Mouse (Mus musculus): ENCODE results near the gene Tnik. TPM values are rescaled to one million over a fixed set of nuclear protein-coding genes. Genes with fewer than 3 reads are reported as not detected.

Gene Tnik
- total RNA-seq, 2 experiments from 2014 or later = 172 to 173 TPM

GRCm38 (mm10) chr3:28591345-28591744, 328.3 kb downstream of the Tnik start:
- DNase-seq (ENCODE audit: low spot score in 2 of 2) = no peak

- no peak for DNase-seq (ENCODE audit: low spot score in 2 of 2)
These were observed 330.9 kb downstream of the Tnik start for GRCm38 (mm10) chr3:28593922-28594321.

- DNase-seq (ENCODE audit: low spot score in 2 of 2) = no peak
These were observed 336.5 kb downstream of the Tnik start for GRCm38 (mm10) chr3:28599476-28599875.

- DNase-seq (ENCODE audit: low spot score in 2 of 2) = no peak
These were observed 343.7 kb downstream of the Tnik start for GRCm38 (mm10) chr3:28606741-28607140.

DNA sequence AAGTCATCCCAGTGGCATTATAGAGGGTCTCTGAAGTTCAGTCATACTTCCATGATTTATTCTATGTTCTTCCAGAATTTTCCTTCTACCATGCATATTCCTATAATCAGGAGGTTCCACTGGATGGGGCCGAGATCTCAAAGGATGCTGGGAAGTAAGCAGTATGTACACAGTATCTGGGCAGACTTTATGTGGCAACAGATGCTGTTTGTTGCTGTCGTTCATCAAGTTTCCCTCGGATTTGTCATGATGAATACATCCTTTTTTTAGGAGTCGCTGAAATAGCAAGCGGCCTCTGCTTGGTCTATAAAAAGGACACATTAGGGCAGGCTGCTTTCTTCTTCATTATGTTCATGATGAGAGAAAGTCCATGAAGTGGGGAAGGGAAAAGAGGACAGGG, 349.3 kb downstream of the Tnik start:
- peak; percentile 25 to 29 for DNase-seq (ENCODE audit: low spot score in 2 of 2)

DNA sequence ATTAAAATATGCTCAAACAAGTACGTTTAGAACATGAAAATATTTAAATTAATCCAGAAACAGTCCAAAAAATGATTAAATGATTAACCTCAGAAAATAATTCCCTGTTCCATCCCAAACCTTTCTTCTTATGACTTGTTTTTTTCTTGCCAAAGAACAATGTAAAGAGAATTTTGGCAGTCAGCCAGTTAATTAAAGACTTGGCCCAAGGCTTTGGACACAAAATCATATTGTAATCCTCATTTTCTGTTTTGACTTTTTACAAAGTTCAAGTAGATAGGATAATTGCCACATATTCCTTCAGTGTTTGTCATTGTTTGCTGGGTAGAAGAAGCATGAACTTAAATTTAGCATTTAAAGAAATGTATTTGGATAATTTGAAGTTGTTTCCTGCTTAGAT, 353.4 kb downstream of the Tnik start:
- DNase-seq (ENCODE audit: low spot score in 2 of 2) = no peak

DNA sequence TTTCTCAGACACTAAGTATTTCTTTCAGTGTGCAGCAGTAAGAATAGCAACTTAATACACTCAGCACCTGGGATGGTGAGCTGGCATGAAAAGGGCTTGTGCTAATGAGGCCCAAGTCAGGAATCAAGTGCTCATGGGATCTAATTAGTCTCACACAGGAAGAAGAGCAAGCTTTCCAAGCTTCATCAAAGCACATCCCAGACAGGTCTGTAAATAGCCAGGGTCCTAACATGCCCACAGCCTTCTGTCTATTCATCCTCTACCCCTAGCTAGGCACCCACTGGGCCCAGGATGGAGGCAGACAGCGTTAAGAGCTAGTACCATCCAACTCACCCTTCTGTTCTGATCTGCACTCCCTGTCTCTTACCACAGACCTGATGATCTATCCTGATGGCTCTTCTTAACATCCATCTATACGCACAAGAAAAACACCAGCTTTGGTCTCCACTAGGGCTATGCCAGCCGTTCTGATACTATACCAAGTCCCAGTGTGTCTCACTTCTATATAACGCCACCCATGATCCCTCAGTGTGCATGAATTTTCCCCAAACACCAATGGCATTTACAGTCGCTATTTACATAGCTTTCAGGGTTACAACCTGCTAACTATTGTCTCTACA, 354.1 kb downstream of the Tnik start:
- DNase-seq (ENCODE audit: low spot score in 2 of 2) = no peak

GRCm38 (mm10) chr3:28621792-28622191, 358.8 kb downstream of the Tnik start:
- DNase-seq (ENCODE audit: low spot score in 2 of 2) = no peak

DNA sequence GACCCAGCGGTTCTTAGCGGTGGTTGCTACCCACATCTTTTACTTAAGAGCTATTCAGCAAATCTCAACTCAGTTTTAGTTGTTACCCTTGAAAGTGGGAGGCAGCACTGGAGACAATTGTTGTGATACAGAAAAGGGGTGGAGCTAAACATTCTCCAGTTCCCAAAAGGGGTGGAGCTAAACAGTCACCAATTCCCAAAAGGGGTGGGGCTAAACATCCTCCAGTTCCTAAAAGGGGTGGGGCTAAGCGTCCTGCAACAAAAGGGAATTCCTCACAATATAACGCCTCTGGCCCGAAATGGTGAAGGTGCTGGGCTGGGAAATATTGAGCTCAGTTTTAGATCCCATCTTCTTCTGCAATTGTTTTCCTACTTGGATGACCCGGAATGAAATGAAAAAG, 363.8 kb downstream of the Tnik start:
- DNase-seq (ENCODE audit: low spot score in 2 of 2) = no peak

- no peak for DNase-seq (ENCODE audit: low spot score in 2 of 2)
These were observed 373.8 kb downstream of the Tnik start for GRCm38 (mm10) chr3:28636778-28637177.

DNA sequence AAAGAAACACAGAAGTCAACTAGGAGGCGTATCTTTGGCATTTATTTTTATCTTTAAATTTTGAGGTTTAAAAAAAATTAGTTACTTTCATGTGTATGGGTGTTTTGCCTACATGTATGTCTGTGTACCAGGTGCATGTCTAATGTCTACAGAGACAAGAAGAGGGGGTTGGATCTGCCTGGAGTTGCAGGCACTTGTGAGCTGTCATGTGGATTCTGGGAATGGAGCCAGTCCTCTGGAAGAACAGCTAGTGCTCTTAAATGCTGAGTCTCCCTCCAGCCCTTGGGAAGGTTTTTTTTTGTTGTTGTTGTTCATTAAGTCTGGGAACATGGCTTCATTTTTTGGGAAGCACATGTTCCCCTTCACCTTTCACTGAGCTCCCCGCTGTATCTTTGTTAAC, 375.9 kb downstream of the Tnik start:
- peak; percentile 61 to 67 for DNase-seq (ENCODE audit: low spot score in 2 of 2)

- DNase-seq (ENCODE audit: low spot score in 2 of 2) = no peak
These were observed 380.4 kb downstream of the Tnik start for GRCm38 (mm10) chr3:28643252-28643947.

DNA sequence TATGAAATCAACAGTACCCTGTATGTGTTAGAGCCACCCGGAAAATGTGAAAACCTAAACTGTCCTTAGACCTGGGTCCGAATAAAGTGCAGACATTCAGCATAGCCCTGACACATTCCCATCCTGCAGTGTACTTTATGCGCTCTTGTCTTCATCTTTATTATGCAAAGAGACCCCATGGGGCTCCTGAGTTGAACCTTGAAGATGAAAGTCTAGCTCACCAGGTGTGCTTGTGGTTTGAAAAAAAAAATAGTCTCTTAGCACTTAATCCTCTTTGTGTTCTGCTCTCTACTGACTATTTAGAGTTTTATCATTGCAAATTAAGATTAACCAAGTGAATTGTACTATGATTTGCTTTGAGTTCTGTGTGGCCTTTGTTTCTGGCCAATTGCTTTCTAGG, 389.6 kb downstream of the Tnik start:
- DNase-seq (ENCODE audit: low spot score in 2 of 2) = no peak

- DNase-seq (ENCODE audit: low spot score in 2 of 2) = no peak
These were observed 390.0 kb downstream of the Tnik start for GRCm38 (mm10) chr3:28653043-28653442.

DNA sequence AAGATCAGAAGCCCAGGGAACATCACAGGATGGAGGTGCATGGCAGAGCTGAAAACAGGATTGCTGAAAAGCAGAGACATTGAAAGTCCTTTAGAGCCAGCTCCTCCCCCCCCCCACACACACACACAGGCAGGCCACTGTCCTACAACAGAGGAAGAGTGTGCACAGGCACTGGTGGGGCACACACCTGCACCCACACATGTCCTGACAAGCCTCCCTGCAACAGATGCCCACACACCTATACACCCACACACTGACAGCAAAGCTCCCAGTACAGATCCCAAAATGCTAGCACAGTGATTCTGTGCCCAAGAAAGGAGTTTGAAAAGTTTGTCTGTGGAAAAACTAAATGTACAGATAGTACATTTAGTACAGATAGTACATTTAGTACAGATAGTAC, 391.7 kb downstream of the Tnik start:
- DNase-seq (ENCODE audit: low spot score in 2 of 2) = peak; percentile 44 to 53

GRCm38 (mm10) chr3:28658349-28658748, 395.3 kb downstream of the Tnik start:
- DNase-seq (ENCODE audit: low spot score in 2 of 2) = no peak

- DNase-seq (ENCODE audit: low spot score in 2 of 2) = no peak
These were observed 417.8 kb downstream of the Tnik start for GRCm38 (mm10) chr3:28680851-28681250.

DNA sequence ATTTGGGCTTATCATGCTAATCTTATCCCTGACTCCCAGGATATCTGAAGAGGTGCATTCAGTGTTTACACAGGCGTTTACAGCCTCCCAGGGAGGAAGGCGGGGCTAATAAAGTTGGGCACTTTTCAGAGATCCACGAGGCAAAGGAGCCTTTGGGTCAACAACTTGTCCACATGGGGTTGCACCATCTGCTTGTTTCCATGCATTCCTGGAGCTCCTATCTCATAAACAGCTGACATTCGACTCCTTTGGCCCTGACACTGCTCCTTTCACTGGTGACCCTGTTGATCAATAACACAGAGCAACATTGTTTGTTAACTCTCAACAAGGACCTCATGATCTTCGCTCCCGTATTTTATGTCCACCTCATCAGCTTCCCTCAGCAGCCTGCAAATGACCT, 418.9 kb downstream of the Tnik start:
- no peak for DNase-seq (ENCODE audit: low spot score in 2 of 2)

- DNase-seq (ENCODE audit: low spot score in 2 of 2) = no peak
These were observed 419.4 kb downstream of the Tnik start for GRCm38 (mm10) chr3:28682411-28682810.

DNA sequence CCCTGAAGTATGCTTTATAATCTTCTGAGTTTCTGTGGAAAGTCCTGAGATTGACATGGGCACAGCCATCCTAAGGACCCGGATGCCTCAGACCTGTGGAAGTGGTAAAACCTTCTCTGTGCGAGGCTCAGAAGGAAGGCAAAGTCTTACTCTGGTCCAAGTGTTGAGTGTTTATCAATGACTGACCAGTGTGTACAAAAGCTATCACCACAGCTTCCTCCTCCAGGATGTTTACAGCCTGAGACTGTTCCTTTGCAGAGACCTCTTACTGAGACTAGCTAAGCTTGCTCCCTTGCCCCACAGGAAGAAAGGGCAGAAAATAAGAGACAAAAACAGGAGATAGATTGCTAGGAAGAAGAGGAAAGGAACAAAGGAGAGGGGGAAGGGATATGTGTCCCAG, 422.5 kb downstream of the Tnik start:
- DNase-seq (ENCODE audit: low spot score in 2 of 2) = no peak

- DNase-seq (ENCODE audit: low spot score in 2 of 2) = no peak
These were observed 431.8 kb downstream of the Tnik start for GRCm38 (mm10) chr3:28694811-28695210.

DNA sequence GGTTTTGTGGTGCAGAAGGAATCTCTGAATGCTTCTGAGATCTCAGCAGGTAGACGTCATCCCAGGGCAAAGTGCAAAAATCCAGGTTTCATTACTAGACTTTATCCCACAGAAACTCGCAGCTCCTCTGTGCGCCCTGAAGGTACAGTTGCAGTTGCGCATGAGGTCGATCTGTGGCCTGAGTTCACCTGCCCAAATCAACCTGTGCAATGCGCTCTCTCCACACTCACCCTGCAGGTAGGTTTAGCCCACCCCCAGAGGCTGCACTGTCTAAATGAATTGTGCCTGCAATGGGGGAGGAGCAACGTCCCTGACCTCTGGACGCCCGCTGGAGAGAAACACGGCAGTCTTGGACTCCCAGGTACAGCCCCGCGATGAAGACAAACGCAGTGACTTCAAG, 432.6 kb downstream of the Tnik start:
- DNase-seq (ENCODE audit: low spot score in 2 of 2) = no peak

- DNase-seq (ENCODE audit: low spot score in 2 of 2) = no peak
These were observed 433.1 kb downstream of the Tnik start for GRCm38 (mm10) chr3:28696162-28696561.

Measured in left cerebral cortex, adult 18-20 months (tissue).